Comparison of ENCODE assay signal across 25 mouse cellular contexts in genomic region chr14:7804558-7804905, GRCm38 (mm10). TPM values are rescaled to one million over a fixed set of nuclear protein-coding genes. Genes with fewer than 3 reads are reported as not detected.
"Had no signal": no experiment of that assay in that cellular context is flagged by ENCODE, and none has a peak within 500 bp of the region (broad histone marks: within the 10 kb centered on the region; RNA-seq: fewer than 3 reads in every experiment).

No protein-coding gene starts in this region.

- ATAC-seq: lung, postnatal 0 days; midbrain, embryonic 16.5 days had no signal

- H3K9me3 ChIP-seq: lung, embryonic 15.5 days; midbrain, embryonic 10.5 days; neural tube, embryonic 15.5 days; stomach, embryonic 15.5 days had no signal

- H3K4me1 ChIP-seq: midbrain, embryonic 12.5 days; neural tube, embryonic 13.5 days; neural tube, embryonic 15.5 days had no signal

- H3K27ac ChIP-seq: liver, embryonic 14.5 days; lung, embryonic 15.5 days; macrophage; midbrain, embryonic 10.5 days; midbrain, embryonic 12.5 days; neural tube, embryonic 13.5 days; neural tube, embryonic 15.5 days; stomach, embryonic 15.5 days; stomach, postnatal 0 days had no signal

- H3K36me3 ChIP-seq: lung, embryonic 15.5 days; midbrain, embryonic 10.5 days; midbrain, embryonic 12.5 days; neural tube, embryonic 13.5 days; neural tube, embryonic 15.5 days; stomach, embryonic 15.5 days had no signal

- H3K4me3 ChIP-seq: lung, embryonic 15.5 days; midbrain, embryonic 10.5 days; midbrain, embryonic 12.5 days; myocyte; neural tube, embryonic 13.5 days; neural tube, embryonic 15.5 days; stomach, embryonic 15.5 days had no signal

- H3K4me2 ChIP-seq: lung, embryonic 15.5 days; midbrain, embryonic 12.5 days; neural tube, embryonic 13.5 days; neural tube, embryonic 15.5 days; stomach, embryonic 15.5 days had no signal

- H3K27me3 ChIP-seq: lung, embryonic 15.5 days; midbrain, embryonic 12.5 days; neural tube, embryonic 13.5 days; neural tube, embryonic 15.5 days; stomach, embryonic 15.5 days had no signal

- DNase-seq: lung, adult 2 months; lung, postnatal 14 days; lung, postnatal 36 days; midbrain, embryonic 14.5 days; thymus, adult 2 months; thymus, postnatal 25 days; thymus, postnatal 4 days had no signal

- H3K9ac ChIP-seq: liver, embryonic 14.5 days; lung, embryonic 15.5 days; midbrain, embryonic 12.5 days; neural tube, embryonic 13.5 days; neural tube, embryonic 15.5 days; stomach, embryonic 15.5 days had no signal

RNA-seq across cellular contexts. Expression of gene Gm26661, which starts 13.1 kb away (rescaled TPM):
- total RNA-seq: megakaryocyte progenitor cell, adult 5-6 weeks; megakaryocyte-erythroid progenitor cell, adult 5-6 weeks had no signal
- polyA plus RNA-seq: liver, embryonic 14.5 days; liver, embryonic 16.5 days; lung, adult 2 months; lung, embryonic 15.5 days; lung, postnatal 0 days; macrophage; midbrain, embryonic 10.5 days; midbrain, embryonic 12.5 days; midbrain, embryonic 14.5 days; myocyte; neural tube, embryonic 11.5 days; neural tube, embryonic 13.5 days; neural tube, embryonic 15.5 days; spleen, adult 2 months; stomach, embryonic 15.5 days; stomach, postnatal 0 days; thymus, adult 2 months; urinary bladder, adult 2 months had no signal
